Comparison of ENCODE assay signal across 17 mouse cellular contexts in the genomic region with DNA sequence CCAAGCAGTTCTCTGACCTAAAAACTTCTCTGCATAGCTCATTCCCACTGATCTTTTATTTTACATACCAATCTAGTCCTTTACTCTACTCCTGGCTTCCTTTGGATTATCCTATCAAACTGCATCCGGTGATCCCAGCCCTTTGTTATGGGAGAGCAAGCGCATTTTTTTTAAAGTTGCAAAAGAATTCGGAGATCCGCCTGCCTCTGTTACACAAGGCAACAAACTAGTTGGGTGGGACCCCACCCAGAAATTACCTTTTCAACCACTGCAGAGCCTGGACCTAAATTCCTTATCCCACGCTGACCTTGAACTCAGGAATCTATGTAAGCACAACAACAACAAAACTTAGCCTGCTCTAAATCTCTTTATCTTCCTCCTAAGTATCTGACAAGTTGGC.
"Had no signal": no experiment of that assay in that cellular context is flagged by ENCODE, and none has a peak within 500 bp of the region (broad histone marks: within the 10 kb centered on the region; RNA-seq: fewer than 3 reads in every experiment).

No protein-coding gene starts in this region.

- H3K27me3 ChIP-seq: lung, embryonic 15.5 days; midbrain, embryonic 12.5 days; neural tube, embryonic 13.5 days; neural tube, embryonic 15.5 days had no signal

- H3K9ac ChIP-seq: liver, postnatal 0 days; lung, embryonic 15.5 days; midbrain, embryonic 12.5 days; neural tube, embryonic 13.5 days; neural tube, embryonic 15.5 days had no signal

- H3K4me1 ChIP-seq: lung, embryonic 15.5 days; neural tube, embryonic 13.5 days; neural tube, embryonic 15.5 days had no signal

- H3K9me3 ChIP-seq: lung, embryonic 15.5 days; midbrain, embryonic 10.5 days; midbrain, embryonic 12.5 days; neural tube, embryonic 13.5 days; neural tube, embryonic 15.5 days had no signal

- DNase-seq: liver, postnatal 0 days; lung, postnatal 14 days; midbrain, embryonic 14.5 days; retina, postnatal 1 day; right cerebral cortex, adult 18-20 months; right cerebral cortex, postnatal 25 days; right cerebral cortex, postnatal 4 days; spleen, adult 18-20 months; thymus, adult 18-20 months; thymus, postnatal 25 days; thymus, postnatal 4 days had no signal

- H3K27ac ChIP-seq: lung, embryonic 15.5 days; midbrain, embryonic 12.5 days; neural tube, embryonic 13.5 days; neural tube, embryonic 15.5 days had no signal

- H3K36me3 ChIP-seq: lung, embryonic 15.5 days; midbrain, embryonic 12.5 days; neural tube, embryonic 13.5 days; neural tube, embryonic 15.5 days had no signal

- H3K4me3 ChIP-seq: lung, embryonic 15.5 days; midbrain, embryonic 10.5 days; midbrain, embryonic 12.5 days; myocyte; neural tube, embryonic 13.5 days; neural tube, embryonic 15.5 days had no signal
